Mouse (Mus musculus) neural tube, postnatal 0 days (tissue): ENCODE measurements around the gene 5031439G07Rik. TPM values are rescaled to one million over a fixed set of nuclear protein-coding genes. Genes with fewer than 3 reads are reported as not detected.

Experiments used
- microRNA-seq: library from miRNA; unstranded; fragments of <30 nt; microRNA quantifications from one replicate; pipeline ENCODE4, GENCODE M21; 2016
- polyA plus RNA-seq: library from polyadenylated mRNA; unstranded; fragments of >200 nt; fragmentation: Nextera tagmentation; extraction: Ambion mirVana; gene quantifications from 2 replicates; pipeline ENCODE4 v1.2.1, GENCODE M21; 2015

The 5031439G07Rik gene
- 33.6 and 53.4 TPM in 2 replicates for polyA plus RNA-seq

DNA sequence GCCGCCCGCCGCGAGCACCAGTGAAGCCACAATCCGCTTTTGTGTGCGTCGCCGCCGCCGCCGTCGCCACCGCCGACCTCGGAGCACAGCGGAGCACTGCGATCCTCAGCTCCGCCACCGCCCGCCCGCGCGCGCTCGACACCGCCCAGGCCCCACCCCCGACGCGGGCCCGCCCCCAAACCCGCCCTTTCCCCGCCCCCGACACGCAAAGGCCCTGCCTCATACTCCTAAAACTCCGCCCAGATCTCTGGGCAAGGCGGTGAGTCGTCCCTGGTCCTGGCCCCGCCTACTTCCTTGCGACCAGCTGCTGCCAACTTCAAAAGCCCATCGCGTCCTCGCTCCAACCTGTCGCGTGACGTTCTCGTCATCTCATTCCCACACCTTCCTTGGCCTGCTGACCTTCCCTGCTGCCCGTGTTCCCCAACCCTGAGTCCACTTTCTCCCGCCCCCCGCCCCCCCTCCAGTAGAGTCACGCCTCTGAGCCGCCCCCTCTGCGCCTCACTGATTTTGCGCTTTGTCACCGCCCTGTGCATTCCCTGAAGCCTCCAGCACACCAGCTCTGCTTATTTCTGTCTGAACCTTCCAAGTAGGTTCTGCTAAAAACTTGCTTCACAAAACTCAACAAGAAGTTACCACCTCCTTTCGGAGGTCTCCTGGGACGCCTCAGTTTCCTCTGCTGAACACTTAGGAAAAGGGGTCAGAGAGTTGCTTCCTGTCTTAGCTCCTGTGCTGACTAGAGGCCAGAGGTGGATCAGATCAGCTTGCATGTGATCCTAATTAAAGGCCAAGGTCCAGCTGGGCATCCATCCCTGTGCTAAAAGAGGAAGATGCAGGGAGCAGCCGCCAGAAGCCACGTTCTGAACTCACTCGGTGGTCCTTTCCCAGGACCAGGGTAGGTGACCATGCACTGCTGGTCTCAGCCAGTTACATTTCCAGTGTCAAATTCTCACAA is at the start of gene 5031439G07Rik:
5031439G07Rik (minus strand) TSS at position 678 of the 952 bp plus-strand sequence.

DNA sequence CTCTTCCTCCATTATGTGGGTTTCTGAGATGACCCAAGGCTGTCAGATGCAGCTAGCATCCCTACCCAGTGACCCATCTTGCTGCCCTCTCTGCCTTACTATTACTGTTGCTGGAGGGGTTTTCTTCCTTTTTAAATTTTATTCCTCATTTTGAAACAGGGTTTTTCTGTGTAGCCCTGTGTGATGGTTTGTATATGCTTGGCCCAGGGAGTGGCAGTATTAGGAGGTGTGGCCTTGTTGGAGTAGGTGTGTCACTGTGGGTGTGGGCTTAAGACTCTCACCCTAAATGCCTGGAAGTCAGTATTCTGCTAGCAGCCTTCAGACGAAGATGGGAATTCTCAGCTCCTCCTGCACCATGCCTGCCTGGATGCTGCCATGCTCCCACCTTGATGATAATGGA is 40.3 kb upstream of the 5031439G07Rik start, which contains the start of gene Fam118a:
Fam118a (plus strand) TSS at position 301 of the 400 bp plus-strand sequence.

GRCm38 (mm10) chr15:85016951-85017664 is 28.8 kb upstream of the 5031439G07Rik start, which contains the start of gene Upk3a:
Upk3a (plus strand) TSS chr15:85017141.

GRCm38 (mm10) chr15:84922884-84923507 is 65.4 kb downstream of the 5031439G07Rik start, which contains the start of gene Nup50:
Nup50 (plus strand) TSS chr15:84923411.

DNA sequence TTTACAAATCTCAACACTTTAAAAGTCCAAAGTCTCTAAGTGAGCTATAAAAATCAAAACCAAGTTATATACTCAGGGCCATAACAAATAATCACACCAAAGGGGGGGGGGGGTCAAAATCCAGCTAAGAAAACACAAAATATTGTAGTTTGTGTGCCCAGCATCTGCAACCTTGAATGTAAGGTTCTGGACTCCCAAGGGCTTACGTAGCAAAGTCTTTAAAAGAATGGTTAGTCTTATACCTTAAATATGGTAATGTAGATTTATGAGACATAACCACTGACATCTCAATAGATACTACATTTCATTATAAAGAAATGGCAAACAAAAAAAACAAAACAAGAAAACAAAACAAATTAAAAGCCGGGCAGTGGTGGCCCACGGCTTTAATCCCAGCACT is 68.4 kb downstream of the 5031439G07Rik start, which contains the start of gene Gm29666:
Gm29666 (minus strand) TSS at position 101 of the 400 bp plus-strand sequence.

Small RNAs within 50 kb of the gene (microRNA-seq; reads per million reads assigned to microRNA genes)
- gene Mir1249: 62.1 reads per million, percentile 37 among the genes with 10 or more reads in this experiment

Other genes starting within 250 kb of the 5031439G07Rik start
- gene Phf21b, start 132.5 kb downstream of the 5031439G07Rik start, polyA plus RNA-seq: 1.2 and 1.3 TPM in 2 replicates
- gene Gm29666, start 68.5 kb downstream of the 5031439G07Rik start, polyA plus RNA-seq: 0.70 and 0.87 TPM in 2 replicates
- 16.5 and 17.5 TPM in 2 replicates for gene Nup50, start 65.1 kb downstream of the 5031439G07Rik start, polyA plus RNA-seq
- gene Upk3a, start 28.6 kb upstream of the 5031439G07Rik start, polyA plus RNA-seq: 1.7 and 2.5 TPM in 2 replicates
- 25.3 and 25.4 TPM in 2 replicates for gene Fam118a, start 40.4 kb upstream of the 5031439G07Rik start, polyA plus RNA-seq
- 0.09 and 0.21 TPM in 2 replicates for gene Smc1b, start 143.4 kb upstream of the 5031439G07Rik start, polyA plus RNA-seq
- gene Ribc2, start 143.5 kb upstream of the 5031439G07Rik start, polyA plus RNA-seq: 0.76 and 0.94 TPM in 2 replicates
- gene Fbln1, start 217.4 kb upstream of the 5031439G07Rik start, polyA plus RNA-seq: 63.5 and 71.0 TPM in 2 replicates